Mouse (Mus musculus) embryonic facial prominence, embryonic 15.5 days (tissue): ENCODE results near the gene Sumo1. TPM values are rescaled to one million over a fixed set of nuclear protein-coding genes. Genes with fewer than 3 reads are reported as not detected.

Source experiments
- ATAC-seq: fragments of 200-750 bp; cut with Nextera tagmentation; 2 replicates; pipeline ENCODE4 v1.8.0; 2017; ENCODE audit warnings: low read depth, moderate TSS enrichment; ENCODE audit not compliant: insufficient number of reproducible peaks, low FRiP score, low TSS enrichment
- H3K27ac ChIP-seq: fragments of 300-500 bp; sonication (generic); replicated peaks from 2 replicates; pipeline ENCODE4 v1.5.1; 2015; ENCODE audit warnings: mild to moderate bottlenecking, inconsistent platforms
- H3K27me3 ChIP-seq: fragments of 300-500 bp; sonication (generic); 2 replicates; pipeline ENCODE4 v1.6.1; 2015; ENCODE audit warnings: inconsistent platforms
- H3K36me3 ChIP-seq: fragments of 300-500 bp; sonication (generic); 2 replicates; pipeline ENCODE4 v1.6.1; 2015; ENCODE audit warnings: mild to moderate bottlenecking, inconsistent platforms
- H3K4me1 ChIP-seq: fragments of 300-500 bp; sonication (generic); 2 replicates; pipeline ENCODE4 v1.6.1; 2015; ENCODE audit warnings: inconsistent platforms
- H3K4me2 ChIP-seq: fragments of 300-500 bp; sonication (generic); replicated peaks from 2 replicates; pipeline ENCODE4 v1.6.1; 2015; ENCODE audit warnings: mild to moderate bottlenecking, inconsistent platforms
- H3K4me3 ChIP-seq: fragments of 300-500 bp; sonication (generic); replicated peaks from 2 replicates; pipeline ENCODE4 v1.5.1; 2015; ENCODE audit warnings: mild to moderate bottlenecking, inconsistent platforms
- H3K9ac ChIP-seq: fragments of 300-500 bp; sonication (generic); 2 replicates; pipeline ENCODE4 v1.6.1; 2015; ENCODE audit warnings: inconsistent platforms
- H3K9me3 ChIP-seq: fragments of 300-500 bp; sonication (generic); replicated peaks from 2 replicates; pipeline ENCODE4 v1.6.1; 2016; ENCODE audit warnings: inconsistent platforms
- WGBS: fragments of 180-500 bp; shearing (Covaris S2); methylation state at CpG from one replicate; pipeline ENCODE4 v1.1.7; 2015; 5-methylcytosine and 5-hydroxymethylcytosine counted together
- polyA plus RNA-seq: library from polyadenylated mRNA; unstranded; fragments of >200 nt; fragmentation: Nextera tagmentation; extraction: Ambion mirVana; gene quantifications from 2 replicates; pipeline ENCODE4 v1.2.1, GENCODE M21; 2015

Gene Sumo1
- 347 and 352 TPM in 2 replicates for polyA plus RNA-seq

DNA sequence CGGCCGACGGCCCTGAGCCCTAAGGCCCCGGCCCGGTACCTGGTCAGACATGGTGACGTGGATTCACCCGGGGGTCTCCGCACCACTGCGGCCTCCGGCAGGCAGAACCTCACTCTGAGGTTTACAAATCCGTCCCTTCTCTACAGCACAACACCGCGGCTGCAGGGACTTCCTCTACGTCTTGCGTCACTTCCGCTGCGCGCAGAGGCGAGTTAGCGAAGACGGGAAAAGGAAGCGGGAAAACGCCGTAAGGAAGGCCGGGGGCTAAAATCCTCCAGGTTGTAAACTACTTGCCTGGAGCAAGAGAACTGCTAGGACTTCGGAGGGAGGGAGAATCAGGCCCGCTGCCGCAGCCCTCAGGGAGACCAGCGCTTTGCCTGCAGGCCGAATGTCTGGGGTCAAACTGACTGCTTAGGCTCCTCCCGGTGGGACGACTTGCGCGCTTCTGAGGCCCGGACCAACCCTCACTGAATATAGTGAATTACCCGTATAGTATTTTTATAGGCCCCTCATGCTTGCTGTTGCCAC lies at the start of gene Sumo1:
TSS of gene Sumo1 (minus strand) at position 194 of the 528 bp plus-strand sequence.
- Histone ChIP-seq H3K27me3 (no peaks in the 10 kb centered on the region), H3K27ac (peak within 1 kb of the TSS; percentile 97), H3K36me3 (no peaks in the 10 kb centered on the region), H3K4me1 (peaks cover 9% of the 10 kb centered on the region; the same call in 1 of the 2 replicates), H3K4me2 (peak within 1 kb of the TSS; percentile 66), H3K4me3 (peak within 1 kb of the TSS; percentile 97), H3K9me3 (no peaks in the 10 kb centered on the region), H3K9ac (peak within 1 kb of the TSS; percentile 98)
- WGBS = under 1% methylated on average over 36 of the region's 36 CpGs
- peak; percentile 90 for ATAC-seq

DNA sequence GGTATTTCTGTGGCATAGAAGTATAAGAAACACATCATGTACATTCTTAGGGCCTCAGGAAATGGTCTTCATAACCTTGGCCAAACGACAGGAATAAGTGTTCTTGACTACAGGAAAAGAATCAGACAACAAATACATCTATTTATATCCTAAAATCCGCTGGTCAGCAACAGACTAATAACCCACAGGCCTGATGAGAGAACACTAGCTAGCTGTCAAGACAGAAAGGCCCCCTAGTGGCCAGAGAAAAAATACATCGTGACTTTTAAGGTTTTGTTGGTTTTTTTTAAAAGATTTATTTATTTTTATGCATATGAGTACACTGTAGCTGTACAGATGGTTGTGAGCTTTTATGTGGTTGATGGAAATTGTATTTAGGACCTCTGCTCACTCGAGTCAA lies 49.3 kb upstream of the Sumo1 start:
- H3K36me3 ChIP-seq = peaks cover 13% of the 10 kb centered on the region; the same call in 1 of the 2 replicates
- WGBS = 42% methylated on average over 4 of the region's 4 CpGs

GRCm38 (mm10) chr1:59701766-59702165 lies 31.1 kb upstream of the Sumo1 start:
- no peak overlapping the region for H3K4me3 ChIP-seq
- H3K36me3 ChIP-seq = peaks cover 74% of the 10 kb centered on the region
- no peak overlapping the region for H3K27ac ChIP-seq
- no peaks in the 10 kb centered on the region for H3K9me3 ChIP-seq
- no peak overlapping the region for H3K4me2 ChIP-seq
- no peak for ATAC-seq
- no peaks in the 10 kb centered on the region for H3K4me1 ChIP-seq
- 92% methylated on average over 1 of the region's 1 CpGs for WGBS
- no peak overlapping the region for H3K9ac ChIP-seq
- H3K27me3 ChIP-seq = no peaks in the 10 kb centered on the region

More for the DNA sequence above, 49.3 kb upstream of the Sumo1 start:
- Histone ChIP-seq H3K4me1 (no peaks in the 10 kb centered on the region), H3K27me3 (no peaks in the 10 kb centered on the region), H3K9me3 (no peaks in the 10 kb centered on the region), H3K27ac (no peak overlapping the region), H3K4me2 (no peak overlapping the region), H3K4me3 (no peak overlapping the region), H3K9ac (no peak overlapping the region)
- ATAC-seq = no peak

- no peaks in the 10 kb centered on the region for H3K9me3 ChIP-seq
- H3K36me3 ChIP-seq = peaks cover 75% of the 10 kb centered on the region
- no peak overlapping the region for H3K9ac ChIP-seq
- WGBS = 92% methylated on average over 3 of the region's 3 CpGs
- no peak overlapping the region for H3K4me2 ChIP-seq
- no peak for ATAC-seq
- H3K27me3 ChIP-seq = no peaks in the 10 kb centered on the region
- no peak overlapping the region for H3K27ac ChIP-seq
- H3K4me1 ChIP-seq = no peaks in the 10 kb centered on the region
- H3K4me3 ChIP-seq = no peak overlapping the region
Observed at GRCm38 (mm10) chr1:59698207-59698606, 27.6 kb upstream of the Sumo1 start.

DNA sequence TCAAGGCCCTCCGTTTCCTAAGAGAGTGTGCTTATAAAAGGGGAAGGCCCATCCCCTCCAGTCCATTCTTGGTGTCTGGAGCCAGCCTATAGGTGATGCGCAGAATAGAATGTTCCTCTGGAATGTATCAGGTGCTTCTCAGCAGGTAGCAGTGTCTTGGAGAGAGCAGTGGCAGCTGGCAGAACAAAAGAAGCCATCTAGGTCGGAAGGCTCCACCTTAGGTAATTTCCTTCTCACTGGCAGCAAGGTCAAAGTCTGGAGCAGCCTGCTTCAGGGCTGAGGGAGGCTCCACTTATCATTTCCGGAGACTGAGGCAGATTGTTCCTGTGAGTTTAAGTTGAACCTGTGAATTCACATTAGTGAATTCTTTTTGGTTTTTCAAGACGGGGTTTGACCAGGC lies 27.1 kb upstream of the Sumo1 start:
- 84% methylated on average over 5 of the region's 5 CpGs for WGBS

GRCm38 (mm10) chr1:59690467-59690866 lies 19.8 kb upstream of the Sumo1 start:
- no peaks in the 10 kb centered on the region for H3K9me3 ChIP-seq
- no peak for ATAC-seq

More for the DNA sequence above, 27.1 kb upstream of the Sumo1 start:
- no peak for ATAC-seq
- H3K4me3 ChIP-seq = no peak overlapping the region
- H3K9me3 ChIP-seq = no peaks in the 10 kb centered on the region
- no peaks in the 10 kb centered on the region for H3K27me3 ChIP-seq
- H3K4me1 ChIP-seq = no peaks in the 10 kb centered on the region
- H3K9ac ChIP-seq = no peak overlapping the region
- no peak overlapping the region for H3K4me2 ChIP-seq
- peaks cover 78% of the 10 kb centered on the region for H3K36me3 ChIP-seq
- no peak overlapping the region for H3K27ac ChIP-seq

DNA sequence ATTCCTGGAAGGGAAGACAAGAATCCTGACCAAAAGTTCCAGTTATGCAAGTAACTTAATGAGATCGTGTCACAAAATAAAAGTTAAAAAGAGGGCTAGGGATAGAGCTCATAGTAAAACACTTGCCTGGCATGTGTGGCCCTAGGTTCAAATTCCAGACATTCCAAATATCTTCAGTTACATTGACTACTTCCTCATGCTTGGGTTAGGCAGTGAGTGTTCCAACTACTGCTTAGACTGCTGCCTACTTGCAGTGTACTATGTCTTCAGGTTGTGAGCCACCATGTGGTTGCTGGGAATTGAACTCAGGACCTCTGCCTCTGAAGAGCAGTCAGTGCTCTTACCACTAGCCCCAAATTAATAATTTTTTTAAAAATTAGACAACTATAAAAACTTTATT lies 16.9 kb upstream of the Sumo1 start:
- H3K4me2 ChIP-seq = no peak overlapping the region

More at GRCm38 (mm10) chr1:59690467-59690866, 19.8 kb upstream of the Sumo1 start:
- H3K9ac ChIP-seq = no peak overlapping the region
- H3K4me3 ChIP-seq = no peak overlapping the region
- no peaks in the 10 kb centered on the region for H3K27me3 ChIP-seq
- H3K27ac ChIP-seq = no peak overlapping the region
- H3K4me2 ChIP-seq = no peak overlapping the region
- peaks cover 36% of the 10 kb centered on the region for H3K36me3 ChIP-seq
- WGBS = 87% methylated on average over 5 of the region's 5 CpGs
- peaks cover 16% of the 10 kb centered on the region for H3K4me1 ChIP-seq

DNA sequence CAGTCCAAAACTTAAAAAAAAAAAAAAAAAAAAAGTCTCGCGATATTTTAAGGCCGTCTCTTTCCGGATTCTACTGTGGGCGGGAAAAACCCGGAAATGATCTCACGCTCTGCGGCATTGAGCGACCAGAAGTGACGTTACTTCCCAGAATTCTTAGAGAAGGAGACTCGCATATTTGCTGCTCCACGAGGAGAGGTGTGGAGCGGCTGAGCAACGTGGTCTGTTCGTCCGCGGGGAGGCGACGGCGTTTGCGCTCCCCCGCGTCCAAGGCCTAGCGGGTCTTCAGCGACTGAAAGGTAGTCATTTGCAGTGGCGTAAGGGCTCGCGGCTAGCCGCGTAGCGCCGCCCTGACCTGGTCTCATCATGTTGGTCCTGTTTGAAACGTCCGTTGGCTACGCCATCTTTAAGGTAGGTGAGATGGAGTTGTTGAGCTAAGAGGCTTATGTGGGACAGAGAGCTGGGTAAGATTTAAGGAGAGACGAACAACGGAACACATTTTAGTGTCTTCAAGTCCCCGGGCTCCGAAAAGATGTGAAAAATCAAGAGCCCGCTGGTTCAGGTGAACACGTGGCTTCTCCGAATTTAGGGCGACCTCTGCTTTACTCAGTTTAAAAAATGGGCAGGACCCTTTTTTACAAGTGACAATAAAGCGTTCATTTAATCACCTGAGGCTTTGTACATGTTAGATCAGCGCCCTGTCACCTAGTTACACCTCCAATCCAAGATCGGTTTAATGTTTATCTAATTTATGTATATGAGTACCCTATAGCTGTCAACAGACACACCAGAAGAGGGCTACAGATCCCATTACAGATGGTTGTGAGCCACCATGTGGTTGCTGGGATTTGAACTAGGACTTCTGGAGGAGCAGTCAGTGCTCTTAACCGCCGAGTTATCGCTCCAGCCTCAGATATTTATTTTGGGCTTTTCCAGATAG lies 14.5 kb upstream of the Sumo1 start, which contains the start of gene Nop58:
TSS of gene Nop58 (plus strand) at position 153 of the 937 bp plus-strand sequence.
- WGBS = under 1% methylated on average over 49 of the region's 49 CpGs
- H3K9ac ChIP-seq = peak within 1 kb of the TSS; percentile 72
- peaks cover 3% of the 10 kb centered on the region; the same call in 1 of the 2 replicates for H3K27me3 ChIP-seq
- H3K9me3 ChIP-seq = no peaks in the 10 kb centered on the region
- H3K27ac ChIP-seq = peak within 1 kb of the TSS; percentile 92
- H3K4me1 ChIP-seq = peaks cover 16% of the 10 kb centered on the region
- peak; percentile 95 for ATAC-seq
- peak within 1 kb of the TSS; percentile 75 for H3K4me2 ChIP-seq
- H3K36me3 ChIP-seq = 0 out of 2 replicates have a peak, but pooled peaks cover 7% of the 10 kb centered on the region
- H3K4me3 ChIP-seq = peak within 1 kb of the TSS; percentile 90

More for the DNA sequence above, 16.9 kb upstream of the Sumo1 start:
- WGBS = 51% methylated on average over 1 of the region's 1 CpGs
- H3K4me1 ChIP-seq = peaks cover 16% of the 10 kb centered on the region
- H3K4me3 ChIP-seq = 0 out of 2 replicates have a peak overlapping the region, but pooled peaks have one; percentile 1
- no peaks in the 10 kb centered on the region for H3K9me3 ChIP-seq
- H3K9ac ChIP-seq = no peak overlapping the region
- peaks cover 13% of the 10 kb centered on the region for H3K36me3 ChIP-seq
- no peak overlapping the region for H3K27ac ChIP-seq
- no peaks in the 10 kb centered on the region; the same call in 1 of the 2 replicates for H3K27me3 ChIP-seq
- no peak for ATAC-seq

DNA sequence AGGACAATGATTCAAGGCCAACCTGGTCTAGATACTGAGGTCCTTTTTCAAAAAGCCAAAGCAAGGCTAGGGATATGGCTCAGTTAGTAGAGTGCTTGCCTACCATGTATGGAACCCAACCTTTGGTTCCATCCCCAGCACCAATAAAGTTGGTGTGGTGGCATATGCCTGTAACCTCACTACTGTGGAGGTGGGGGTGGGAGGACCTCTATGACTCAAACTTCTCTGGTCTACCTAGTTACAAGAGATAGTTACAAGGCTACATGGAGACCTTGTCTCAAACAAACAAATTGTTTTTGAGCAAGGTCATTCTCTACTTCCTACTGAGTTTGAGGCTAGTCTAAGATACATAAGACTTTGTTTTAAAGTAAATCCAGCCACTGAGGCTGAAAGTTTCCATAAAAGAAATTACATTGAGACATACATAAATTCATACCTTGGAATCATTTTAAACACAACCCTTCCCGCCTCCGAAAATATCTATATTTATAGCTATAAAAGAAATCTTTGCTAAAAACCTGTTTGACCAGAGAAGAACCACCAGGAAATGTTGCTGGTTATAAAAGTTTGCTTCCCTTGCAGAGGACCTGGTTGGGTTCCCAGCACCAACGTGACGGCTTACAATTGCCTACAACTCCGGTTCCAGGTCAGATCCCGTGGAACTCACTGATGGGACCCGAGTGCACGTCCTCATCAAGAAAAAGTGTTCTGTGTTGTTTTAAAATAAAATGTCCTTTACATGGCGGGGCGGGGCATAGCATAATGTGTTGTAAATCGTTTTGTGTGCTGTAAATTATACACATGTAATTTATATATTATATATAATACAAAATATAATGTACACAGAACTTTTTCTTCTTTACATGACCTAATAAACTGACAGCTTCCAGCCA lies 13.5 kb upstream of the Sumo1 start:
- H3K9me3 ChIP-seq = no peaks in the 10 kb centered on the region
- H3K9ac ChIP-seq = peak overlapping the region; percentile 31; the same call in 1 of the 2 replicates
- H3K27me3 ChIP-seq = peaks cover 3% of the 10 kb centered on the region; the same call in 1 of the 2 replicates
- WGBS = 8% methylated on average over 11 of the region's 11 CpGs
- 0 out of 2 replicates have a peak, but pooled peaks have one; percentile 2 for ATAC-seq
- H3K27ac ChIP-seq = peak overlapping the region; percentile 86
- peak overlapping the region; percentile 72 for H3K4me2 ChIP-seq
- H3K36me3 ChIP-seq = no peaks in the 10 kb centered on the region
- H3K4me1 ChIP-seq = peaks cover 16% of the 10 kb centered on the region
- H3K4me3 ChIP-seq = peak overlapping the region; percentile 90

- H3K27me3 ChIP-seq = no peaks in the 10 kb centered on the region
- no peaks in the 10 kb centered on the region for H3K36me3 ChIP-seq
- no peak overlapping the region for H3K9ac ChIP-seq
- H3K9me3 ChIP-seq = no peaks in the 10 kb centered on the region
- H3K4me2 ChIP-seq = no peak overlapping the region
- WGBS = 86% methylated on average over 2 of the region's 2 CpGs
- 0 out of 2 replicates have a peak, but pooled peaks cover 5% of the 10 kb centered on the region for H3K4me1 ChIP-seq
- ATAC-seq = no peak
- H3K4me3 ChIP-seq = no peak overlapping the region
- H3K27ac ChIP-seq = no peak overlapping the region
Observed at GRCm38 (mm10) chr1:59673661-59674060, 3.0 kb upstream of the Sumo1 start.
